Mouse (Mus musculus) left cerebral cortex, postnatal 10 days (tissue): ENCODE results near the gene Dnah5. TPM values are rescaled to one million over a fixed set of nuclear protein-coding genes. Genes with fewer than 3 reads are reported as not detected.
"Not testable (repeated sequence)": the region's sequence is repeated elsewhere in the genome, so short reads cannot be mapped to it uniquely, and the experiment has no call there.

Source experiments
- DNase-seq, 2 experiments: peaks; one replicate each; pipeline ENCODE4 v3.0.0; 2021 to 2022; ENCODE audit warnings: low spot score in 2 of 2, mixed read lengths in 1 of 2; ENCODE audit errors: extremely low spot score in 1 of 2
- intact Hi-C: fragments of 180-260 bp; cut with DNase I; formaldehyde crosslinking; loops from one replicate; pipeline ENCODE4 v1.15.1; 2025
- total RNA-seq, 2 experiments: library from RNA; stranded (reverse); gene quantifications; 2 replicates each; pipeline ENCODE4 v1.2.3; 2021

Gene Dnah5
- total RNA-seq, 2 experiments from 2014 or later: 4.3 to 5.4 TPM

DNA sequence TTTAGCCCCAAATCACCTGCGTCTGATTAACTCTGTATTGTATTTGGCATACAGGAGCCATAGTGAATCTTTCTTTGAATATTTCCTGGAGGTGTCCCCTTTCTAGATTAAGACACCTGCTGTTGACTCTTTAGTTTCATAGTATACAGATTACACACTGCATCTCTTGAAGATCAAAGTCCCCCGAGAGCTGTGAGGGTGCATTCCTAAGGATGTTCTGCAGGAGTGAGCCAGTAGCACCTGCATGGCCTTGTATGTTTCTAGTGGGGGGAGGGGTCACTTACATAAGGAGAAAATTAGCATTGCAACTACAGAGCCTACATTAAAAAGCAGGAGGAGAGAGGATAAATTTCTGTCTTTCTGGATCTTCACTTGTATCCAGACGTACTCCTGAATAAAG lies 201.1 kb downstream of the Dnah5 start:
- DNase-seq: no peak
- intact Hi-C loops: no loop called here

DNA sequence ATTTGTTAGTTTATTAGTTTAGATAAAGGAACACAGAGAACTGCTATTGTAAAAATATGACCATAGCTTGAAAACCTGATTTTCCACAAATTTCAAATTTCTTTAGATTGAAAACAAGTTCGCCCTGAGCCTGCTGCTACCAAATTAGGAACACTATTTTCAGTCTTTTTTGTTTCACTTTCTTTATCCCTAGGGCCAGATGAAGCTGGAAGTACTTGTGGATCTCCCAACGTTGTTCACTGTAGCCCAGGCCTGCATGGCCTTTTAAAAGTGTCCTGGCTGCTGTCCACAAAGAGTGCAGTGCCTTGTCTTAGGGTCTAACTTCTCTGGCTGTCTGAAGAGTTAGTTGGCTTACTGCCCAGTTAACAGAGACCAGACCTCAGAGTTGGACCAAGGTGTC lies 201.6 kb downstream of the Dnah5 start:
- no peak for DNase-seq
- intact Hi-C loops: no loop called here

DNA sequence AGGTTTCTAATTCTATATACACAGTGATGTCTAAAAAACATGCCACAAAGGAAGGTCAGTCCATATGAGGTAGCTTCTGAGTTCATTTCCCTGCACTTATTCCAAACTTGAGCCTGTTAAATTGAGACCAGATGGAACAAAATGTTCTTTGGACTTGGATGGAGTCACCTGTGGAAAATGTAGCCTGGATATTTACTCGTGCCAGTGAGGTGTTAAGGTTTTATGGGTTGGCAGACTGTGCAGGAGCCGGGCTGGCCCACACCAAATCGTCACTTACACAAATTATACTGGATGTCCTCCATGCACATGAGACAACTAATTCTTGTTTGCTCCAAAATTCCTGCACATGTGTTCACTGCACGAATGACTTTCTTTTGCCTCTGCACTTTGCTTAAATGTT lies 236.2 kb downstream of the Dnah5 start:
- intact Hi-C loops: no loop called here
- no peak for DNase-seq

DNA sequence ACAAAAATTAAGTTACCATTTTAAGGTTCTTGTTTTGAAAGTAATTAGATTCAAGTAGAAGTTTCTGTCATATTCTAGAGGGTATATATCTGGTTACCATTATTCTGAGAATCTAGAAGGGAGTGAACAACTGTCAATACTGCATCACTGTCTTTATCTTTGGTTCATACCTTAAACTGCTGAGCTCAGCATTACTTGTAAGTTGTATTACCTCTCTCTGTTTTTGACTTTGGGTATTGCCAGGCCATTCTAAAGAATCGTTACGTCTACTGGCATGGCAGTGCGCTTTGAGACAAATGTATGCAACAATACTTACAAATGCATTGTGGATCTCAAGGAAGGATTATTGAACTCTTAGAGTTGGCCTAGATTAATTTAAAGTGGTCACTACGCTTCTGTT lies 240.9 kb downstream of the Dnah5 start:
- intact Hi-C loops: no loop called here
- no peak for DNase-seq

DNA sequence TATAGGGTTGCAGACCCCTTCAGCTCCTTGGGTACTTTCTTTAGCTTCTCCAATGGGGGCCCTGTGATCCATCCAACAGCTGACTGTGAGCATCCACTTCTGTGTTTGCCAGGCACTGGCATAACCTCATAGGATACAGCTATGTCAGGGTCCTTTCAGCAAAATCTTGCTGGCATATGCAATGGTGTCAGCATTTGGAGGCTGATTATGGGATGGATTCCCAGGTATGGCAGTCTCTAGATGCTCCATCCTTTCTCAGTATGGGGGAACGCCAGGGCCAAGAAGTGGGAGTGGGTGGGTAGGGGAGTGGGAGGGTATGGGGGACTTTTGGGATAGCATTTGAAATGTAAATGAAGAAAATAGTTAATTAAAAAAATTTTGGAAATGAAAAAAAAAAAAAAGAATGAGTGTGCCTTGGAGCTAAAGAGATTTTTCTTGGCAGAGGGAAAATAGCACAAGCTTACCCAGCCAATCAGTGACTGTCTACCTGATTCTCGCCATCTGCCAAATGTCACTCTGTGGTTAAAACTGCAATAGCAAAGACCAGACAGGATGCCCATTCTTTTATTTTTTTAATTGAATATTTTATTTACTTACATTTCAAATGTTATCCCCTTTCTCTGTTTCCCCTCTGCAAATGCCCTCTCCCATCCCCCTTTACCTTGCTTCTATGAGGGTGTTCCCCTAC lies 257.7 kb downstream of the Dnah5 start:
- DNase-seq, intact Hi-C loops: not testable (repeated sequence)

DNA sequence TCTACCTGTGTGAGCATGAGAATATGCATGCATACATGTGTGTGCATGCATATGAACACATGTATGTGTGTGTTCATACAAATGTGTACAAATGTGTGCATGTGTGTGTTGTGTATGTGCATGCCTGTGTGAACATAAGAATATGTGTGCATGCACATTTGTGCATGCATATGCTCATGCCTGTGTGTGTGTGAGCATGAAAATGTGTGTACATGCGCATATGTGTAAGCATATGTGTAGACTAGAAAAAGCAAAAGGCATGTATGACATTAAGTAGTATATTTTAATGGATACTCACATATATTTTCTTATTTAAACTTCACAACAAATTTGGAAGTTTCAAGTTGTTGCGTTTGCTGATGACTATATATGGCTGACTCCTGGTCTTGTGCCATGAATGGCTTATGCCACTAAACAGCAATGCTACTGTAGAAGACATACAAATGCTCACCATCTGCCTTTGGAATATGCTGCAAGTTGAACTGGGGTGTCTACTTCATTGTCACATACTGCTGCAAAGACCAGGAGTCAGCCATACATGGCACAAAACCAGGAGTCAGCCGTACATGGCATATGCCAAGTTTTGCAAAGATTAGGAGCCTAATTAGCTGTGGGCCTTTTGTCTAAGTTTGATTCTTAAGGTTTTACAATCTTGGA lies 263.2 kb downstream of the Dnah5 start:
- intact Hi-C loops: no loop called here
- peak in 1 of 2 experiments; percentile 2 for DNase-seq

DNA sequence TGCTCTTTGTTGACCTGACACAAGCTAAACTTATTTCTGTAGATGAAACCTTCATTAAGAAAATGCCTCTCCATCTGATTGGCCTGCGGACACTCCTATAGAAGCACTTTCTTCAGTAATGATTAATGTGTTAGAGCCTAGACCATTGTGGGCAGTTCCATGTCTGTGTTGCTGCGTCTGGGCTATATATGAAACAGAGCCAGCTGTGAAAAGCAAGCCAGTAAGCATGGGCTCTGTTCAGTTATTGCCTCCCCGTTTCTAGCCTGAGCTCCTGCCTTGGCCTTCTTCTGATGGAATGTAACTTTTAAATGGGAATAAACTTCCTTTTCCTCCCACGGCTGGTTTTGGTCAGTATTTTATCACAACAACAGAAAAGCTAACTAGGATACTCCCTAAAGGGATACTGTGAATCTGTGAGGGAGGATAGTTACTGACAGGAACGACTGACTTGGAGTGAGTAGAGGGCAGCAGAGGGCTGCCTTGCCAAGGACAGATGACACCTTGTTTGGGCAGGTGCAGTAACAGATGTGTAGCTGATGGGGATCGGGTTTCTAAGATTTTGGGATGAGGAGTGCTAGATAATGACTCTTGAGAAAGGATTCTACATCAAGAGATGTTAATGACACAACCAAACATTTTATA lies 270.3 kb downstream of the Dnah5 start:
- no peak for DNase-seq
- intact Hi-C loops: no loop called here

DNA sequence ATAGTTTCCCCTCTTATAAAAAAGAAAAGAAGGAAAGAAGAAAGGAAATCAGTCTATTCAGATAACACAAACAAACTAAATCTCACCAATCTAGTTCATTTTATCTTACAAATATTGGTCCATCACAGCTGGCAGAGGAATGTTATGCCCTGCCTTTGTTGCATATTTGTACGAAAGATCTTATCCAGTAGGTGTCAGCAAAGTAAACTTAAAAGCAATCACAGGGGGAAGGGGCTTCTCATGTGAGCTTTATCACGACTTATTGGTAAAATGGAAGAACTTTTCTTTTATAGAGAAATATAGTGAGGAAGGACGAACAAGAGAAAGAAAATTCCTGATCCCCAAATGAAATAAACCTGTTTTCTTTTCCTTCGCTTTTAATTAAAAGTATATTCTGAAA lies 299.3 kb downstream of the Dnah5 start:
- peak in 1 of 2 experiments; percentile 3 for DNase-seq
- intact Hi-C loops: no loop called here

DNA sequence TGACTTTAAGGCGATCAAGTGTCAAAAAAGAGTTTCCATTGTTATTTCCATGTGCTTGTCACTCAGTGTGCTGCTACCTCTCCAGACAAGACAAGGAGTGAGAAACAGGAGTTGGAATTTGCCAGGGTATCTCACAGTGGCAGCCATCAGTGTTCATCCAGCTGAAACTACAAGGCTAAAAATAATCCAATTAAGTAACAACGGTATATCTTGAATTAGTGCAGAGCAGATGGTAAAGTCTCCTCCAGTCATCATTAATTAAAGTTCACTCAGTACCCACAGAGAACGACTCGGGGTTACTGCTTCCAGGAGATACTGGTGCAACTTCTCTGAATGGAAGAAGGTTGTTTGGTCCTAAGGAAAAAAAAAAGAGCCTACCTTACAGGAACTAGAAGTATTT lies 311.6 kb downstream of the Dnah5 start:
- DNase-seq: no peak
- intact Hi-C loops: no loop called here

Other genes with a start within 250 kb of the Dnah5 start
- 100 to 1,000 TPM; 187 to 198 TPM for gene Trio, start 177.9 kb upstream of the Dnah5 start, total RNA-seq